In genomic region chr1:93305581-93306337, GRCm38 (mm10) we compare ENCODE assay signal across 8 mouse cellular contexts. TPM values are rescaled to one million over a fixed set of nuclear protein-coding genes. Genes with fewer than 3 reads are reported as not detected.
DNase-seq lines count a peak whose midpoint lies in the region; ATAC-seq and TF ChIP-seq lines count a peak whose summit lies in the region.

Mterf4 (minus strand) TSS chr1:93305915.

- H3K9me3 ChIP-seq in embryonic facial prominence, embryonic 15.5 days (replicated peaks) = no peaks in the 10 kb centered on the region
- H3K9me3 ChIP-seq in limb, embryonic 14.5 days (ENCODE audit: control insufficient read depth, low read length) = no peaks in the 10 kb centered on the region
- no peaks in the 10 kb centered on the region for H3K9me3 ChIP-seq in midbrain, postnatal 0 days (ENCODE audit: low read length)

- WGBS in bone marrow, adult 2 months = 3% methylated on average over 36 of the region's 36 CpGs
- WGBS in embryonic facial prominence, embryonic 15.5 days = 8% methylated on average over 36 of the region's 36 CpGs
- WGBS in limb, embryonic 14.5 days = 7% methylated on average over 30 of the region's 36 CpGs
- WGBS in midbrain, postnatal 0 days = 7% methylated on average over 36 of the region's 36 CpGs

- TF ChIP-seq POLR2A in bone marrow, adult 2 months (IDR thresholded peaks at IDR 0.05; ENCODE audit: borderline replicate concordance, control insufficient read depth, low read depth, low read length) = peak; percentile 65; the same call in 1 of the 2 replicates
- TF ChIP-seq POLR2A in limb, embryonic 14.5 days (IDR thresholded peaks at IDR 0.05; ENCODE audit: borderline replicate concordance, extremely low read depth, insufficient read depth, insufficient read length) = no peak

- DNase-seq in A20 (ENCODE audit: low read depth, low spot score) = peak; percentile 92
- peak; percentile 73 for DNase-seq in heart, adult 8-10 months (ENCODE audit: low spot score)
- DNase-seq in kidney, adult 9 months = peak; percentile 81
- peak; percentile 88 for DNase-seq in limb, embryonic 14.5 days (ENCODE audit: low spot score)
- DNase-seq in midbrain, postnatal 0 days (ENCODE audit: low spot score) = peak; percentile 92
- peak; percentile 55 to 73 for DNase-seq in spleen, postnatal 14 days (ENCODE audit: low spot score in 2 of 2)

- H3K9ac ChIP-seq in embryonic facial prominence, embryonic 15.5 days = peak within 1 kb of the TSS; percentile 74
- peak within 1 kb of the TSS; percentile 72 for H3K9ac ChIP-seq in limb, embryonic 14.5 days (ENCODE audit: low read depth, low read length, severe bottlenecking)
- peak within 1 kb of the TSS; percentile 80 for H3K9ac ChIP-seq in midbrain, postnatal 0 days (replicated peaks; ENCODE audit: low read length, poor library complexity, severe bottlenecking)

- peaks cover 45% of the 10 kb centered on the region for H3K36me3 ChIP-seq in embryonic facial prominence, embryonic 15.5 days
- H3K36me3 ChIP-seq in limb, embryonic 14.5 days (ENCODE audit: control insufficient read depth, insufficient read depth, low read length) = peaks cover 37% of the 10 kb centered on the region
- H3K36me3 ChIP-seq in midbrain, postnatal 0 days (ENCODE audit: insufficient read depth, low read length) = peaks cover 34% of the 10 kb centered on the region

- peak within 1 kb of the TSS; percentile 76 for H3K4me2 ChIP-seq in embryonic facial prominence, embryonic 15.5 days (replicated peaks)
- peak within 1 kb of the TSS; percentile 67 for H3K4me2 ChIP-seq in limb, embryonic 14.5 days (replicated peaks; ENCODE audit: low read depth, low read length, severe bottlenecking)
- peak within 1 kb of the TSS; percentile 77 for H3K4me2 ChIP-seq in midbrain, postnatal 0 days (ENCODE audit: low read depth, low read length, poor library complexity, severe bottlenecking)

- peak within 1 kb of the TSS; percentile 96 for H3K4me3 ChIP-seq in bone marrow, adult 2 months (replicated peaks; ENCODE audit: control insufficient read depth, low read depth, low read length)
- peak within 1 kb of the TSS; percentile 90 for H3K4me3 ChIP-seq in embryonic facial prominence, embryonic 15.5 days (replicated peaks)
- H3K4me3 ChIP-seq in limb, embryonic 14.5 days (replicated peaks; ENCODE audit: low read length) = peak within 1 kb of the TSS; percentile 63
- H3K4me3 ChIP-seq in midbrain, postnatal 0 days (ENCODE audit: low read depth, low read length) = peak within 1 kb of the TSS; percentile 80

- peak; percentile 77; the same call in 1 of the 2 replicates for ATAC-seq in embryonic facial prominence, embryonic 15.5 days (ENCODE audit: insufficient number of reproducible peaks, low FRiP score, low TSS enrichment, low read depth)
- peak; percentile 90 for ATAC-seq in limb, embryonic 14.5 days (ENCODE audit: low FRiP score, low read depth)
- ATAC-seq in midbrain, postnatal 0 days (ENCODE audit: low FRiP score) = peak; percentile 94

- no peaks in the 10 kb centered on the region for H3K4me1 ChIP-seq in bone marrow, adult 2 months (ENCODE audit: control insufficient read depth, insufficient read depth, low read length)
- H3K4me1 ChIP-seq in embryonic facial prominence, embryonic 15.5 days = peaks cover 8% of the 10 kb centered on the region
- peaks cover 6% of the 10 kb centered on the region; the same call in 1 of the 2 replicates for H3K4me1 ChIP-seq in limb, embryonic 14.5 days (ENCODE audit: control insufficient read depth, insufficient read depth, low read length)
- H3K4me1 ChIP-seq in midbrain, postnatal 0 days (ENCODE audit: insufficient read depth, low read length) = 0 out of 2 replicates have a peak, but pooled peaks cover 4% of the 10 kb centered on the region

- peak within 1 kb of the TSS; percentile 13; the same call in 1 of the 2 replicates for H3K27ac ChIP-seq in bone marrow, adult 2 months (ENCODE audit: control insufficient read depth, insufficient read depth, low read depth, low read length, poor library complexity)
- 0 out of 2 replicates have a peak within 1 kb of the TSS, but pooled peaks have one; percentile 55 for H3K27ac ChIP-seq in embryonic facial prominence, embryonic 15.5 days (replicated peaks)
- no peak within 1 kb of the TSS for H3K27ac ChIP-seq in limb, embryonic 14.5 days (replicated peaks; ENCODE audit: low read depth, low read length)
- 0 out of 2 replicates have a peak within 1 kb of the TSS, but pooled peaks have one; percentile 52 for H3K27ac ChIP-seq in midbrain, postnatal 0 days (ENCODE audit: low read depth, low read length)

- no peaks in the 10 kb centered on the region for H3K27me3 ChIP-seq in embryonic facial prominence, embryonic 15.5 days
- H3K27me3 ChIP-seq in limb, embryonic 14.5 days (ENCODE audit: control insufficient read depth, insufficient read depth, low read length) = no peaks in the 10 kb centered on the region
- no peaks in the 10 kb centered on the region for H3K27me3 ChIP-seq in midbrain, postnatal 0 days (ENCODE audit: insufficient read depth, low read length)

- no peak for TF ChIP-seq CTCF in bone marrow, adult 2 months (IDR thresholded peaks at IDR 0.05; ENCODE audit: control insufficient read depth, insufficient read depth, low read length)
- TF ChIP-seq CTCF in midbrain, postnatal 0 days (IDR thresholded peaks at IDR 0.05) = peak; percentile 1; the same call in 1 of the 2 replicates

RNA-seq across cellular contexts. Expression of gene Mterf4, which starts in this region (rescaled TPM):
- 9.7 and 15.6 TPM in 2 replicates for polyA plus RNA-seq in bone marrow, adult 2 months (2011; ENCODE audit: insufficient read depth, insufficient read length, low replicate concordance, missing spikeins)
- polyA plus RNA-seq in embryonic facial prominence, embryonic 15.5 days (2015; fragmentation: Nextera tagmentation; extraction: Ambion mirVana) = 33.1 and 33.3 TPM in 2 replicates
- total RNA-seq in heart, adult 8-10 months (2022) = 10 to 100 TPM; 13.8 to 17.4 (median 14.7) TPM
- polyA plus RNA-seq in limb, embryonic 14.5 days (2012; rRNA removed) = 16.5 and 20.3 TPM in 2 replicates
- 23.6 and 24.7 TPM in 2 replicates for polyA plus RNA-seq in limb, embryonic 14.5 days (2014; fragmentation: Nextera tagmentation; extraction: Ambion mirVana)
- total RNA-seq in midbrain, postnatal 0 days (2014; rRNA removed) = 32.4 and 35.4 TPM in 2 replicates
- polyA plus RNA-seq in midbrain, postnatal 0 days (2015; fragmentation: Nextera tagmentation; extraction: Ambion mirVana) = 23.9 and 25.0 TPM in 2 replicates
